Mouse (Mus musculus) lung, postnatal 0 days (tissue): ENCODE measurements around the gene Ephb2.

Experiments
- CTCF ChIP-seq: IDR thresholded peaks from 2 replicates; pipeline ENCODE4 v1.5.1; 2016; ENCODE audit warnings: antibody characterized with exemption, mild to moderate bottlenecking
- EP300 ChIP-seq: IDR thresholded peaks from 2 replicates; pipeline ENCODE4 v1.6.1; 2016; ENCODE audit warnings: antibody characterized with exemption, mild to moderate bottlenecking, control low read depth

DNA sequence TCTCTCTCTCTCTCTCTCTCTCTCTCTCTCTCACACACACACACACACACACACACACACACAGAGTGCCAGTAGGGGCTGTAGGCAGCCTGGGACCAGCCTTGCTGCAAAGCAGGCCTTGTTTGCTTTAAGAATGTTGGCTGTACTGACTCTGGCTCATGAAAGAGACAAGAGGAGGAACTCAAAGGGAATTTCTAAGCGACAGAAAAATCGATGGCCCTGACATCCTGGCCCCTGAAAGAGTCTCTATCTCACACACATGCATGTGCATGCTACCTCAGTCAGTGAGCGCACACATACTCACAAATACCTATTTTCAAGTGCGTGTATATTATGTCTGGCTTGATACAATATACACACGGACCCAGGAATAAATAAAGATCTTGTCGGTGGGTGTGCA, 79.3 kb downstream of the Ephb2 start:
- no peak for TF ChIP-seq CTCF
- no peak for TF ChIP-seq EP300
